Mouse (Mus musculus) frontal cortex, postnatal 36 days (tissue): Measurements from ENCODE around the gene Atp5j2.

Source experiments
- DNase-seq, 2 experiments: peaks; one replicate each; pipeline ENCODE4 v3.0.0; 2022; ENCODE audit warnings: low spot score in 2 of 2

Atp5j2 gene

DNA sequence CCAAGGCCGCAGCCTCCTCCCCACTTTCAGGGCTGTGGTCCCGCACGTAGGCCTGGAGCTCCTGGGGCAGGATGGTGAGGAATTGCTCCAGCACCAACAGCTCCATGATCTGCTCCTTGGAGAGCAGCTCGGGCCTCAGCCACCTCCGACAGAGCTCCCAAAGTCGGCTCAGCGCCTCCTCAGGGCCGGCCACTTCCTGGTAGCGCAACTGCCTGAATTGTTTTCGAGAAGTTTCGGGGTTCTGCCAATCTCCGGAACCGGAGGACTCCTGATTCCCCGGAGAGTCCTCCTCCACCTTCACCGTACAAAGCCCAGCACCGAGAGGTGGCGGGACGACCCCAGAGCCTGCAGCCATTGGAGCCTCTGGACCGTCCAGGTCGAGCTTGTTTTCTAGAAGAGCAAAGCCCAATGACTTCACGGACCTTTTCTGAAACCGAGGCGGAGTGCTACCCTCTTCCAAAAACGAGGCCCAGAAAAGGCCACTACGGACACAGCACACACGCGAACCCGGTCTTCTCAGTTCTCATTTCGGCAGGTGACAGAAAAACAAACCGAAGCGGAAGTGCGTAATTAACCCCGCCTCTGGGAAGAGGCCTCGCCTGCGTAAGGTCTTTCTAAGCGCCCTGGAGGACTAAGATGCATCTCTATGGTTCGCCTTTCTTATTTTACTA is 9.6 kb upstream of the Atp5j2 start, which contains the start of gene Zkscan14:
Zkscan14 (minus strand) TSS at position 548 of the 671 bp plus-strand sequence.
- peak; percentile 61 to 75 for DNase-seq

DNA sequence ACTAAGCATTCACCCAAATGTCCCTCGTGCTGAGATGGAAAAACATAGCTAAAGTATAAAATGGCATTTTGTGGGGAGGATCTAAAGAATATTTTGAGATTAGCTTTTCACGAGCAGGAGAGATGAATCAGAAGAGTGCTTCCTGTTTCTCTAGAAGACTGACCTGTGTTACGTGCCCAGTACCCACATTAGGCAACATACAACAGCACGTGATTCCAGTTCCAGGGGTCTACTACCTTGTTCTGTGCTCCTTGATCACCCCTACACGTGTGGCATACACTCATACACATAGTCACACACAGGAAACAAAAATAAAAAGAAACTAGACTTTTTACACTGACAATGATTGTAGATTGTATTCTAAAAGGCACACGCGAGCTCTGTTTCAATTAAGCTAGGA is 8.5 kb upstream of the Atp5j2 start:
- no peak for DNase-seq

DNA sequence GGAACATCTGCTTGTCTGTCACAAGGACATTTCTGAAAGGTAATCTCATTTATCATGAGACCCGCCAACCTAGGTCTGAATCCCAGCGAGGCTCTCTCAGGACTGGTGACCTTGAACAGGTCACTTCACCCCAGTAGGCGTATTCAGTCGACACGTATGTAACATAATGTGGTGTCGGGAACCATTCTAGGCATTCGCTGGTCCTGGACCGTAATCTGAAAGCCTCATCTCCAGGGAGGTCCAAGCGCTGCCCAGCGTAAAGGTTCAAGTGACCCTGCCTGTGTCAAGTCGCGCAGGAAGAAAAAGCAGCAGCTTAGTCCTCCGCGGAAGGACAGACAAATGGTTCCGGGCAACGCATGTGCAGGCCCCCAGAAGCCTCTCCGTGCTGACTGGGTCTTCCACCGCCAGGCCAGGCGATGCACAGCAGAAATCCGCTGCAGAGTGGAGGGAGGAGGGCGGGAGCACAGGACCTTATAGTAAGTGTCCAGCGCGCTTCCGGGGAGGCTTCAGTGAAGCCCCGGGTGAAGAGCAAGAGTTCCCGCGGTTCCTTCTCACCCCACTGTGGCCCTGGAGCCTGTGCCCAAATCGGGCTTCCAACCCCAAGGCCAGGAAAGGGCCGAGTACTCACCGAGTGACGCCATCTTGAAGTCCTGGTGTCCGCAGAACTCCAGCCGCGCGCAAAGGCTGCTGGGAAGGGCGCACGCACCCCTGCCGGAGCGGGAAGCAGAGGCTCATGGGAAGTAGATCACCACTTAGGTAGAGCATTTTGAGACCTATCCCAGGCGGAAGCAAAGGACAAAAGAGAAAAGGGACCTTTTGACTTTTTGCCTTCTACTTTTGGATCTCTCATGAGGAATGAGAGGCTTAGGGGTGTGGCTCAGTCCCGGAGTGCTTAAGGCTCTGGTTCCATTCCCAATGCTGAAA is 725 bp downstream of the Atp5j2 start:
- DNase-seq: peak; percentile 93 to 94

DNA sequence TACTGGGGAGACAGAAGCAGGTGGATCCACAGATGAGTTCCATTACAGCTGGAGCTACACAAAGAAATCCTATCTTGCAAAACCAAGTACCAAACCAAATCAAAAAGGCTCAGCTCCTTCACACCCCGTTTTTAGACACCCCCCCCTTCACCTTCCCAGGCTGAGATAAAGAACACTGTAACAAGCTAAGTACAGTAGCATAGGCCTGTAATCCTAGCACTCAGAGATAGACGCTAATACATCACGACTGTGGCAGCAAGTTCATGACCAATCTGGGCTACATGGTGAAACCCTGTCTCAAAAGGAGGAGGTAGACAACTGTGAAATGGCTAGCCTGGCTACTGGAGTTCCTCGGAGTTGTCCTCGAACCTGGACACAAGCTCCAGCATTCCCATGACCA is 1.5 kb downstream of the Atp5j2 start:
- DNase-seq: no peak

DNA sequence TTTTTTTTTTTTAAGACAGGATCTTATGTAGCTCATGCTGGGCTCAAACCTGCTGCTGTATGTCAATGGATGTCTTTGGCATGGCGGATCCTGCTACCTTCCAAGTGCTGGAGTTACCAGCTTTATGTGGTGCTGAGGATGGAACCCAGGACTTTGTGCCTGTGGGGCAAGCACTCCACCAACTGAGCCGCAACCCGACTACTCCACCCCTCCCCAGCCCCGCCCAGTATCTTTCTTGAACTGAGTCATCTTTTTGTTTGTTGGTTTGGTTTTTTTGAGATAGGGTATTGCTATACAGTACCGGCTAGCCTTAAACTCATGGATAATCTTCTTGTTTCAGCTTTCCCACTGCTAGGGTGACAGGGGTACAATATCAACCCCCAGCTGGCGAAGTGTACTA is 2.4 kb downstream of the Atp5j2 start:
- DNase-seq: no peak

DNA sequence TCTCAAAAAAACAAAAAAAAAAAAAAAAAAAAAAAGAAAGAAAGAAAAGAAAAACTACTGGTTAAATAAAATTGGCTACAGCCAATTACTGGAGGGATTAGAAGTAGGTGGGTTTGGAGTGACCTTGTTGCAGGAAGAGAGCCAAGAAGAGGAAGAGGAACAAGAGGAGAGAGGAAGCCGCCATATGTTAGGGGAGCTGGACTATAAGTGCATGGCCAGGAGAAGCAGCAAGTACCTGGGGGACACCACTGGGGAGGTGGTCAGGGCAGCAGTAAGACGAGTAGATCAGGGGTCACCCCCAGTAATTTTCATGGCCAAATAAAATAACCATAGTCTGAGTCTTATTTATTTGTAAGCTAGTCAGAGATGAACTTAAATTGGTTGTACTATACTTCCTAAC is 6.6 kb downstream of the Atp5j2 start:
- no peak for DNase-seq

DNA sequence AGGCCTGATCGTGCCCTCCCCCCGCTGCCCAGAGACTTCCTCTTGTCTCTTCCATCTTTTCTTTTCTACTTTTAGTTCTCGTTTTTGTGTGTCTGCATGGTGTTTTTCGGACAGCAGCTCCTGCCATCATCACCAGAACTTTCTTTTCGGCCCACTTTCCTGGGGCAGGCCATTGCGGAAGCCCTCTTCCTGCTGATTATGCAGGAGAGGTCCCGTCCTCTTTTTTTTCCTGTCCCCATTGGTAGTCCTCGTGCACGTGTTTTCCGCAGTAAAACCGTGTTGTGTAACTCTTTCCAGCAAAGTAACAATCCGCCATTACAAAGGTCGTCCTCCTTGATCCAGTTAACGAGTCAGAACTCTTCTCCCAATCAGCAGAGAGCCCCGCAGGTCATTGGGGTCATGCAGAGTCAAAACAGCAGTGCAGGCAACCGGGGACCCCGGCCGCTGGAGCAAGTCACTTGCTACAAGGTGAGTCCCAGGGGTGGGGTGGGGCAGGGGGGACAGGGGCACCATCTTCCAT is 13.3 kb downstream of the Atp5j2 start:
- DNase-seq: no peak

DNA sequence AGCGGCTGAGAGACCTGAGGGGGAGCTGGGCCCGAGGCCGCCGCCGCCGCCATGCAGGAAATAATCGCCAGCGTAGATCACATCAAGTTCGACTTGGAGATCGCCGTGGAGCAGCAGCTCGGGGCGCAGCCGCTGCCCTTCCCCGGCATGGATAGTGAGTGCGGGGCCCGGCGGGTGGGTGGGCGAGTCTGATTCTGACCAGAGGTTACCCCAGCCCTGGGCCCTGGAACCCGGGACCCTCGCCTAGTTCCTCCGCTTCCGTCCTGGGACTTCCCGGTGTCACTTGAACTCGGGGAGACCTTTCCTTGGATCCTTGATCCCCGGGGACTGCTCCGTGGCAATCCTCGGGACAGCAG is 24.6 kb downstream of the Atp5j2 start:
- no peak for DNase-seq

DNA sequence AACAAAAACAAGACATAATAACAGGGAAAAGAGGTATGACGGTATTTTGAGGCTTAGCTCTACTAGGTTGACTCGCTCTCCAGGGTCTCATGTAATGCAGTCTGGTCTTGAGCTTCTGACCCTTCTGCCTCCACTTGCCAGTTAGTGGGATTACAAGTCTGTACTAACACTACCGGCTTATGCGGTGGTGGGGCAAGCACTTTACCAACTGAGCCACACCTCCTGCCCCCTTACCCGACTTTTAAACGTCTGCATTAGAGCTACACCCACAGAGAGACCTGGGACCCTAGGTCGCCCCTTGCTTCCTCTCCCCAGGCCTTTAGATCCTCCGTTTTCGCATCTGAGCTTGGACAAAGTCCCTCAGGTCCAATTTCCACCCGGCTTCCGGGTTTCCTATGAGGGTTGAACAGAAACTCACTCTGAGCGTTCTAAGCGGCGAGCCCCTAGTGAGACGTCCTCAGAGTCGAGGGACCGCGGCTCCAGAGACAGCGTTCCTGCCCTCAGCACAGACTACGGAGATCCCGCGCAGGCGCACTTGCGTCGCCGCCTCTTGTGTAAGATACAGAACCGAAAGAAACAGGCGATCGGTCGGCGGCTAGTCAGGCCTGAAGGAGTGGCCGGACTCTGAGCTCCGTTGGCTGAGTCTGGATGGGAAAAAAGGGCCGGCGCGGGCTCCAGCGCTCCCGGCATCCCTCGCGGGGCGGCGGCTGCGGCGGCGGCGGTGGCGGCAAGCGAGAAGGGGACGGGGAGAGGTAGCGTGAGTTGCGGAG is 25.1 kb downstream of the Atp5j2 start, which contains the start of the genes Ptcd1 and Cpsf4:
Ptcd1 (minus strand) TSS at position 573 of the 770 bp plus-strand sequence.
Cpsf4 (plus strand) TSS at position 678 of the 770 bp plus-strand sequence.
- peak; percentile 99 for DNase-seq

DNA sequence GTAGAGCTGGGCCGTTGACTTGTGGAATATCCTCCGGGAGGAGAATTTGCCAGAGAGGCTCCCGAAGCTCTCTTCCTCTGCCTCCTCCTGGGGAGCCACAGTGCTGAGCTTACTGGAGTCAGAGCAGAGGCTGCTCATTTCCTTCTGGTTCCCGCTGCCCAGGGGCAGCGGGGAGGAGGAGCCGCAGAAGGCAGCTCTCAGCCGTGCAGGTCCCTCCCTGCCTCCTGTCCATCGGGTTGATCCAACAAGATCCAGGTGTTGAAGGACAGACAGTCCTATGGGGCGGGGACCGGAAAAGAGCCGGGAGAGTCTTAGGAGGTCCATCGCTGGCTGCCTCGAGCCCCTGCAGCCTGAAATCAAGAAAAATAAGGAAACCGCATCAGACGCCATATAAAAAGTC is 26.7 kb downstream of the Atp5j2 start:
- no peak for DNase-seq

DNA sequence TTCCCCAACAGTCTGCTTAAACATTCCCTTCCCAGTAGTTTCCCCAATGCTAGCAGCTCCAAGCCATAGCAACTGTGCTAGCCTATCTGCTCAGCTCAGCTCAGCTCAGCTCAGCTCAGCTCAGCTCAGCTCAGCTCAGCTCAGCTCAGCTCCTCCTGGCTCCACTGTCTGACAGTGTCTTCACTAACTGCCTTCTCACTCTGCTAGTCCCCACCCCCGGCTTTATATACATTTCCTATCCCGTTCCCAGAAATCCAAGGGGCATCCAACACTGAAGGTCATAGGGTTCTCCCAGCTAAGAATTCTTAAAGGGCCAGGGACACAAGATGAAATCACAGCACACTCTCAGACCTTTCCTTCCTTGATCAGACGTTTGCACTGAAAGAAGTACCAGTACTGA is 27.2 kb downstream of the Atp5j2 start:
- DNase-seq: no peak

DNA sequence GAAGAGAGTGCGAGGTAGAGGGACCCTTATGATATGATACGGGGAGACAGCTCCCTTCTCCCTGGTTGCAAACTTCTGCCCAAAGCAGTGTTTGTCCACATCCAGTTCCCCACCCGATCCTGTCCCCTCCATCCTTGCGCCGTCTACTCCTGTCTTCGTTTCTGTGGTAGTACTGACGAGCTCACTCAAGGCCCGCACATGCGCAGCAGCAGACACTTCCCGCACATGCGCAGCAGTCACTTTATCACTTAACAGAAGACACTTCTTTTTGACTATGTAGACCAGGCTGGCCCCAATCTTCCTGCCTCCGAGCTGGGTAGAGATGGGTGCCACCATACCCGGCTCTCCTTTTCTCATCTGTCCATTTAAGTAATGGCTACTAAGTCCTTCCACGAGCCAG is 30.5 kb downstream of the Atp5j2 start:
- DNase-seq: no peak

DNA sequence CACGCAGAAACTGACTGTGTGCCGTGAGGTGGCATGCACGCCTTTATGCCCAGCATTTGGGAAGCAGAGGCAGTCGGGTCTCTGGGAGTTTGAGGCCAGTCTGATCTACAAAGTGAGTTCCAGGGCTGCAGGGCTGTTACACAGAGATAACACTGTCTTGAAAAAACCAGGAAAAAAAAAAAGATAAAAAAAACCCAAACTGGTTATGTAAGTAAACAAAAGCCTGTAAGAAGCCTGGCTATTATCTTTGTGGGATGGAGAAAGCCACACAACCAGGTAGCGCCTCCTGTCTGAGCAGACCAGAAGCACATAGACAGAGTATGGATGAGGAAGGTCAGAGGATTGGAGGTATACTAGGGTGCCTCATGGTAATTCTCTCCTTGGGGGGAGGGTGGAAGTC is 39.2 kb downstream of the Atp5j2 start:
- no peak for DNase-seq

DNA sequence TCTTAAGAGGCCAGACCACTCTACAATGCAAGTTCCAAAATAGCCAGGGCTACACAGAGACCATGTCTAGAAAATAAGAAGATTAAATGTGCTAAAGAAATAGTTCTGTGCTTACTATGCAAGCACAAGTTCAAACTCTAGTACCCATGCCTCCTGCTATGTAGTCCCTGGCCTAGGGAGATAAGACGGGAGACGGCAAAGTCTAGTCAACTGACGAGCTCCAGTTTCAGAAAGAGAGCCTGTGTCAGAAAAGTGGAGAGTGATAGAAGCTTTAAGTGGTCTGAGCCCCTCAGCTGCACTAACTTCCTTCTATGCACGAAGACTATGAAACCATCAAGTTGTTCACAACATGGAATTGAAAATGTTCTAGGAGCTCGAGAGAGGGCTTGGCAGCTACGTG is 42.6 kb downstream of the Atp5j2 start:
- no peak for DNase-seq

DNA sequence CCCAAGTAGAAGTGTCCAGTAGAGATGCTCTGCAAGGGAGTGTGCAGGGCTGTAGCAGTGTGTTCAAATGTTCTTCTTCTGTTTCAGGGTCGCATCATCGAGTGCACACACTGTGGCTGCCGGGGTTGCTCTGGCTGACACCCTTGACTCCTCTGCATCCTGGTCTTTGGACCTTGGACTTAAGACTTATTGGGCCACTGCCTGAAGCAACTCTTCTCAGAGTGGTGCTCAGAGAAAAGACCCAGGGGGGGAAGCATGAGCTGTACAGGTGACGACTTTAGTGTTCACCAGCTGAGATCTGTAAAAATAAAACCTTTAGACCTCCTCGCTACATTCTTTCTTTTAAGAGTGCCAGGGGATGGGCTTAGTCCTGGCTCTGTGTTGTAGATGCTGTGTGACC is 44.1 kb downstream of the Atp5j2 start:
- DNase-seq: no peak

DNA sequence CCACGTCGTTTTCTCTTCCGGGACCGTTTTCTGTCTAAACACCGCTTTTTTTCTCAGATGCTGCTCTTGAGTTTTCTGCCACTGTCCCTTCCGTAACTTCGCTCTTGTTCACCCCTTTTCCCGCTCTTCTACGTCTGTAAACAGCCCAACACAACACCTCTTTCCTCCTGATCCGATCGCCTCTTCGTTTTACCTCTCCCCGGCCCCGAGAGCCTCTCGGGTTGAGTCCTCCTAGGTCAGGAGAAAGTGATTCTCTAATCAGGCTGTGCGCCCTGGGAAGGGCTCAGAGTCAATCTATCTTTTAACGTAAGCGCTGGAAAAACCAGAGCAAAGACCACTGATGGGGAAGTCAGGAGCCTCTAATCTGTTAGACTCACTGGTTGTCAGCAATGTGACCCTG is 51.3 kb downstream of the Atp5j2 start:
- no peak for DNase-seq

DNA sequence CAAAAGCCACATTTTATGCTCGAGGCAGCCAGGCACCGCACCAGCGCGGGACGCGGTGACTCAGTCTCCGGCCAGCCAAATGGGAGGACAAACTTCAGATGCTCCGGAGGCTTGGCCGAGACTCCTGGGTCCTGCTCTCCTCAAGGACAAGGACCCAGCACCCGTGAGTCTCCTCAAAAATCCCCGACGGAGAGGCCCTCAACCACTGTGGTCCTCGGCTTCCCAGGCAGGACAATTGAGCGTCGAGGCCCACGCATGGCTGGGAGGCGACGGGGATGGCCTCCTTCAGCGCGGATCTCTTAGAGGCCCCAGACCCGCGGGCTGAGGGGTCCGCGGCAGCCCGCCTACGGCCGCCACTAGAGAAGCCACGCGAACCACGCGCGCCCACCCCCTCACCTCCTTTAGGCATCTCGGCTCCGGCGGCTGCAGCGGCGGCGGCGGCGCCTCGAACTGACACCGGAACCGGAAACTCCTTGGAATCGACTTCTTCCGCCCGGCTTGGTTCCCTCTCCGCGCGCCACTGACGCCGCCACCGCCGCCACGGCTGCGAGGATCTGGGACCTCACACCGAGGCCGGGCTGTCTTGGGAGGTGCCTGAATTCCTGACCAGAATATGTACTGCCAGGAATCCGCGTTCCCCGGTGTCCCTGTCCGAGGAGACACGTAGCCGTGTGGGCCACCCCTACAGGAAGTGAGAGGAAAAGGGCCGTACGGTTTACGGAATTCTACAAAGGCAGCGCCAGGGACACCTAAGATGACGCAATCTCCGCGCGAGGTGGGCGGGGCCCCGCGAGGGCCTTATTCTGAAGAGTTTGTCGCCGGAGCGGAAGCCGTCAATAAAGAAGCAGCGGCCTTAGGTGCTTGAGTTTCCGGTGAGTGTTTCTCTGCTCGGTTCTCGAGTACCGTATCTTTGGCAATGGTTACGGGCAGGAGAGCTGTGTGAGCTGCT is 52.0 kb downstream of the Atp5j2 start, which contains the start of the genes Pdap1 and Bud31:
Pdap1 (minus strand) TSS at position 668 of the 949 bp plus-strand sequence.
Bud31 (plus strand) TSS at position 792 of the 949 bp plus-strand sequence.
- peak; percentile 96 to 97 for DNase-seq

DNA sequence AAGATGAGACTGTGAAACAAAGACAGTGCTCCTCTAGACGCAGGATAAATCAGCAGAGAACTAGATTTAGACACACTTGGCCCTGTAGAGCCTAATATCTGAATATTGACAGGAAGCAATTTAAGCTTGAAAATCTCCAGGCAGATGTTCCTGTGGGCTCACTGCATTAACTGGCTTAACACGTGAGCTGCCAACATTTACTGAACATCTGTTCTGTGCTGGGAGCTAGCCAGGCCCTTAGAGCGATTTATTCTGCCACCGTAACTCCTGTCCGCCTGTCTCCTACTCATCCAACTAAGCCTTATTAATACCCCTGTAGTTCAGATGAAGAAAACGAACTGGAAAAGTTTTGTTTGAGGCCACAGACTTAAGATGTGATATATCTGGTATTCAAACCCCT is 53.0 kb downstream of the Atp5j2 start:
- DNase-seq: no peak
